Mouse (Mus musculus) hindbrain, embryonic 16.5 days (tissue): Measurements from ENCODE around the gene Rdx. TPM values are rescaled to one million over a fixed set of nuclear protein-coding genes. Genes with fewer than 3 reads are reported as not detected.
"Not testable (repeated sequence)": the region's sequence is repeated elsewhere in the genome, so short reads cannot be mapped to it uniquely, and the experiment has no call there.

Source experiments
- ATAC-seq: fragments of 200-750 bp; cut with Nextera tagmentation; 2 replicates; pipeline ENCODE4 v1.8.0; 2017; ENCODE audit warnings: moderate TSS enrichment, moderate library complexity
- H3K27ac ChIP-seq: fragments of 300-500 bp; sonication (generic); 2 replicates; pipeline ENCODE4 v1.5.1; 2014; ENCODE audit warnings: low read depth, mild to moderate bottlenecking, control low read depth, low read length, moderate library complexity
- H3K27me3 ChIP-seq: fragments of 300-500 bp; sonication (generic); replicated peaks from 2 replicates; pipeline ENCODE4 v1.6.1; 2014; ENCODE audit warnings: low read length; ENCODE audit not compliant: control insufficient read depth, insufficient read depth
- H3K36me3 ChIP-seq: fragments of 300-500 bp; sonication (generic); 2 replicates; pipeline ENCODE4 v1.6.1; 2014; ENCODE audit warnings: mild to moderate bottlenecking, low read length, moderate library complexity, mixed read lengths; ENCODE audit not compliant: control insufficient read depth, insufficient read depth
- H3K4me1 ChIP-seq: fragments of 300-500 bp; sonication (generic); 2 replicates; pipeline ENCODE4 v1.6.1; 2014; ENCODE audit warnings: low read depth, low read length; ENCODE audit not compliant: control insufficient read depth, insufficient read depth
- H3K4me2 ChIP-seq: fragments of 300-500 bp; sonication (generic); 2 replicates; pipeline ENCODE4 v1.6.1; 2014; ENCODE audit warnings: mild to moderate bottlenecking, low read length, control low read depth, moderate library complexity
- H3K4me3 ChIP-seq: fragments of 300-500 bp; sonication (generic); 2 replicates; pipeline ENCODE4 v1.5.1; 2014; ENCODE audit warnings: mild to moderate bottlenecking, low read length, control low read depth, moderate library complexity
- H3K9ac ChIP-seq: fragments of 300-500 bp; sonication (generic); 2 replicates; pipeline ENCODE4 v1.6.1; 2014; ENCODE audit warnings: low read depth, mild to moderate bottlenecking, control low read depth, low read length, moderate library complexity
- H3K9me3 ChIP-seq: fragments of 300-500 bp; sonication (generic); 2 replicates; pipeline ENCODE4 v1.6.1; 2014; ENCODE audit warnings: mild to moderate bottlenecking, low read length, moderate library complexity; ENCODE audit not compliant: control insufficient read depth
- WGBS: fragments of 180-500 bp; shearing (Covaris S2); extraction: QIAGEN DNeasy Blood & Tissue Kit; methylation state at CpG from one replicate; pipeline ENCODE4 v1.1.7; 2014; 5-methylcytosine and 5-hydroxymethylcytosine counted together
- polyA plus RNA-seq: library from polyadenylated mRNA; unstranded; fragments of >200 nt; fragmentation: Nextera tagmentation; extraction: Ambion mirVana; gene quantifications from 2 replicates; pipeline ENCODE4 v1.2.1, GENCODE M21; 2015

Rdx gene
- polyA plus RNA-seq, 1 experiment from 2014 or later = 71.5 TPM

GRCm38 (mm10) chr9:52048650-52049081 lies 1.7 kb downstream of the Rdx start:
- Histone ChIP-seq H3K4me3 (peak overlapping the region; percentile 96), H3K4me1 (peaks cover 21% of the 10 kb centered on the region), H3K36me3 (no peaks in the 10 kb centered on the region), H3K27me3 (no peaks in the 10 kb centered on the region), H3K27ac (peak overlapping the region; percentile 97), H3K4me2 (peak overlapping the region; percentile 68), H3K9ac (peak overlapping the region; percentile 99), H3K9me3 (no peaks in the 10 kb centered on the region)
- peak; percentile 76 for ATAC-seq
- under 1% methylated on average over 50 of the region's 60 CpGs for WGBS

GRCm38 (mm10) chr9:52049605-52050004 lies 2.6 kb downstream of the Rdx start:
- Histone ChIP-seq H3K4me3 (peak overlapping the region; percentile 96), H3K36me3 (no peaks in the 10 kb centered on the region), H3K9me3 (no peaks in the 10 kb centered on the region), H3K27ac (no peak overlapping the region), H3K4me1 (peaks cover 21% of the 10 kb centered on the region), H3K4me2 (peak overlapping the region; percentile 68), H3K27me3 (no peaks in the 10 kb centered on the region), H3K9ac (peak overlapping the region; percentile 43; the same call in 1 of the 2 replicates)
- ATAC-seq = no peak
- WGBS = under 1% methylated on average over 3 of the region's 3 CpGs

DNA sequence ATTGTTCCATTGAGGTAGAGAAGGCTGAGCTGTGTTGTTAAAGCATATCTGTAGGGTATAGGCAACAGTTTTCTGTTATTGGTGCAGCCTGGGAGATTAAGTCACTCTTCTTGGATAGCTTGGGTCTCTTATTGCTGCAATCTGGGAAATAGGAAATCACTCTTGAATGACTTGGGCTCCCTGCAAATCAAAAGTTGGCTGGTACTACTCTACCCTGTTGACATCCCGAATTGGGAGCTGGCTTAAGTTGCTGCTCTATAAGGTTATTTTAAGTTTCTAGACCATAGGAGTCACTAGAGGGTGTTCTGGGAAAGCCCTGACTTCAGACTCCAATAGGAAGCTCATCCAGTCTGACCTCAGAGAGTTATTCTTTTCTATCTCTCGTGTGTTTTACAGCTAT lies 3.4 kb downstream of the Rdx start:
- Histone ChIP-seq H3K27me3 (no peaks in the 10 kb centered on the region), H3K9ac (no peak overlapping the region), H3K4me2 (peak overlapping the region; percentile 68), H3K4me1 (peaks cover 21% of the 10 kb centered on the region), H3K9me3 (no peaks in the 10 kb centered on the region), H3K4me3 (no peak overlapping the region), H3K36me3 (no peaks in the 10 kb centered on the region), H3K27ac (no peak overlapping the region)
- WGBS = 40% methylated on average over 2 of the region's 2 CpGs
- no peak for ATAC-seq

DNA sequence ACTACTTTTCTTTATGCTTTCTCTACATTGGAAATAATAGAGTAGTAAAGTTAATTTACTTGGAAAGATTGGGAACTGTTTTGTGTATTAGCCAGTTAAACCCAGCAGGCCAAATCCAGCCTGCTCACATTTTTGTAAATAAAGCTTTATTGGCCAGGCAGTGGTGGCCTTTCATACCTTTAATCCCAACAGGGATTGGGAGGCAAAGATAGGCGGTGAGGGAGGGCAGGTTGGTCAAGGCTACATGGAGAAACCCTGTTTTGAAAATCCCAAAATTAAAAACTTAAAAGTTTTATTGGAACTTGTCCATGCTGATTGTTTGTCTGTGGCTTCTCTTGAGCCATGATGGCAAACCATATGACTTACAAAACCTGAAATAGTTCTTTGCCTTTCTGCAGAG lies 5.2 kb downstream of the Rdx start:
- Histone ChIP-seq H3K9ac (no peak overlapping the region), H3K27me3 (no peaks in the 10 kb centered on the region), H3K4me3 (no peak overlapping the region), H3K4me2 (no peak overlapping the region), H3K36me3 (no peaks in the 10 kb centered on the region), H3K4me1 (peaks cover 17% of the 10 kb centered on the region), H3K27ac (no peak overlapping the region), H3K9me3 (no peaks in the 10 kb centered on the region)
- no peak for ATAC-seq
- 90% methylated on average over 1 of the region's 1 CpGs for WGBS

- H3K4me3 ChIP-seq = no peak overlapping the region
- no peak overlapping the region for H3K27ac ChIP-seq
- no peaks in the 10 kb centered on the region for H3K36me3 ChIP-seq
- no peaks in the 10 kb centered on the region for H3K27me3 ChIP-seq
- H3K4me2 ChIP-seq = no peak overlapping the region
- 77% methylated on average over 3 of the region's 3 CpGs for WGBS
- no peak for ATAC-seq
- no peak overlapping the region for H3K9ac ChIP-seq
- no peaks in the 10 kb centered on the region for H3K9me3 ChIP-seq
- H3K4me1 ChIP-seq = peaks cover 5% of the 10 kb centered on the region
Observed at GRCm38 (mm10) chr9:52055313-52055712, 8.3 kb downstream of the Rdx start.

- Histone ChIP-seq H3K4me3 (no peak overlapping the region), H3K4me1 (no peaks in the 10 kb centered on the region; the same call in 1 of the 2 replicates), H3K9me3 (no peaks in the 10 kb centered on the region), H3K36me3 (peaks cover 7% of the 10 kb centered on the region; the same call in 1 of the 2 replicates), H3K27me3 (no peaks in the 10 kb centered on the region), H3K4me2 (no peak overlapping the region), H3K9ac (no peak overlapping the region), H3K27ac (no peak overlapping the region)
- 60% methylated on average over 2 of the region's 2 CpGs for WGBS
- no peak for ATAC-seq
Observed at GRCm38 (mm10) chr9:52059788-52060187, 12.8 kb downstream of the Rdx start.

DNA sequence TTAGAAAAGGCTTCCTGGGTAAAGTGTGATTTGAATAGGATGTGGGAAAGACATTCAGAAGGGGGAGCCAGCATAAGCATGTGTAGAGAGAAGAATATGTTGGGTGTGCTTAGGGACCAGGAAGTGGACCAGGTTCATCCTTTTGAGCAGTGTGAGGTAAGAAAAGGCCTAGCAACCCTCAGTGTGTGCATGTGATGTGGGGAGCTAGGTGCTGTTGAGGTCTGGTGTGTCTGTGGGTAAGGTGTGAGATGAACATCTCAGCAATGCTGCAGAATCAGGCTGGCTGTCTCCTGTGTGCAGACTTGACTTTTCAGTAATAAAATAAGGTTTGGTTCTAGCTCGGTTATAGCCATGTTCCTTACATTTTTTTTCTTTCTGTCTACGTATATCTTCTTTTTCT lies 23.1 kb downstream of the Rdx start:
- no peak for ATAC-seq
- H3K36me3 ChIP-seq = peaks cover 30% of the 10 kb centered on the region
- no peak overlapping the region for H3K27ac ChIP-seq
- no peaks in the 10 kb centered on the region for H3K9me3 ChIP-seq
- no peaks in the 10 kb centered on the region for H3K4me1 ChIP-seq
- H3K9ac ChIP-seq = no peak overlapping the region
- H3K4me2 ChIP-seq = no peak overlapping the region
- no peaks in the 10 kb centered on the region for H3K27me3 ChIP-seq
- H3K4me3 ChIP-seq = no peak overlapping the region
- 96% methylated on average over 2 of the region's 2 CpGs for WGBS

GRCm38 (mm10) chr9:52071352-52071751 lies 24.4 kb downstream of the Rdx start:
- not testable (repeated sequence) for H3K4me3 ChIP-seq, ATAC-seq, H3K9me3 ChIP-seq, H3K4me2 ChIP-seq, H3K27me3 ChIP-seq, H3K4me1 ChIP-seq, H3K27ac ChIP-seq, H3K9ac ChIP-seq
- H3K36me3 ChIP-seq = peaks cover 25% of the 10 kb centered on the region

DNA sequence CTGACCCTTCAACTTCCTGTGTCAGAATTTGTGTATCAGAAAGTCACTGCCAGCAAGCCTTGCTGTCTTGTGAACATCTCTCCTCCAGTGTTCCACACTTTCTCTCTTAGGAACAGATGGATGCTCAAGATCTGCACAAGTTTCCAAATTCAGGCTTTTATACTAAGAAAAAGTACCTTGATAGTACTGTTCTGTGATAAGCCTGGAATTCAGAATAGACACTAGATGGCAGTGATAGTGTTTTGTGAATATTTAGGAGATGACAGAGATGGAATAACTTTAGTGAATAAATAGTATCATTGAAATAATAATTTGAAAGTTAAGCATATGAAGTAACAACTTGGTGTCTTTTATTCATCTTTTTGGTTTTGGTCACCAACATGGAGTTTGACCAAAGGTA lies 25.2 kb downstream of the Rdx start:
- Histone ChIP-seq H3K4me3 (no peak overlapping the region), H3K27ac (no peak overlapping the region), H3K36me3 (peaks cover 24% of the 10 kb centered on the region), H3K4me1 (no peaks in the 10 kb centered on the region), H3K9ac (no peak overlapping the region), H3K4me2 (no peak overlapping the region), H3K27me3 (no peaks in the 10 kb centered on the region), H3K9me3 (no peaks in the 10 kb centered on the region)
- ATAC-seq = no peak

- Histone ChIP-seq H3K27ac (no peak overlapping the region), H3K4me2 (no peak overlapping the region), H3K4me3 (no peak overlapping the region), H3K36me3 (peaks cover 16% of the 10 kb centered on the region), H3K9me3 (no peaks in the 10 kb centered on the region), H3K9ac (no peak overlapping the region), H3K4me1 (no peaks in the 10 kb centered on the region), H3K27me3 (no peaks in the 10 kb centered on the region)
- WGBS = 76% methylated on average over 2 of the region's 2 CpGs
- ATAC-seq = no peak
Observed at GRCm38 (mm10) chr9:52076089-52076488, 29.1 kb downstream of the Rdx start.
